Mouse (Mus musculus) embryonic facial prominence, embryonic 11.5 days (tissue): ENCODE measurements around the gene Arid3a. TPM values are rescaled to one million over a fixed set of nuclear protein-coding genes. Genes with fewer than 3 reads are reported as not detected.

Source experiments
- ATAC-seq: fragments of 200-750 bp; cut with Nextera tagmentation; replicated peaks from 2 replicates; pipeline ENCODE4 v1.8.0; 2017; ENCODE audit warnings: low read depth; ENCODE audit not compliant: insufficient number of reproducible peaks, low FRiP score, low TSS enrichment
- DNase-seq: peaks from one replicate; pipeline ENCODE4 v3.0.0-alpha.2; 2015; ENCODE audit warnings: low spot score
- H3K27ac ChIP-seq: fragments of 300-500 bp; sonication (generic); replicated peaks from 2 replicates; pipeline ENCODE4 v1.5.1; 2014; ENCODE audit warnings: mild to moderate bottlenecking, low read depth, low read length, control low read depth
- H3K27me3 ChIP-seq: fragments of 300-500 bp; sonication (generic); 2 replicates; pipeline ENCODE4 v1.6.1; 2014; ENCODE audit warnings: mild to moderate bottlenecking, low read length, moderate library complexity, mixed read lengths; ENCODE audit not compliant: control insufficient read depth, insufficient read depth
- H3K36me3 ChIP-seq: fragments of 300-500 bp; sonication (generic); replicated peaks from 2 replicates; pipeline ENCODE4 v1.6.1; 2014; ENCODE audit warnings: low read depth, mild to moderate bottlenecking, low read length, moderate library complexity, mixed read lengths; ENCODE audit not compliant: control insufficient read depth, insufficient read depth
- H3K4me1 ChIP-seq: fragments of 300-500 bp; sonication (generic); 2 replicates; pipeline ENCODE4 v1.6.1; 2014; ENCODE audit warnings: low read length, mixed read lengths; ENCODE audit not compliant: control insufficient read depth, insufficient read depth
- H3K4me2 ChIP-seq: fragments of 300-500 bp; sonication (generic); 2 replicates; pipeline ENCODE4 v1.6.1; 2014; ENCODE audit warnings: low read depth, mild to moderate bottlenecking, control low read depth, low read length, moderate library complexity
- H3K4me3 ChIP-seq: fragments of 300-500 bp; sonication (generic); 2 replicates; pipeline ENCODE4 v1.5.1; 2014; ENCODE audit warnings: low read depth, low read length, control low read depth
- H3K9ac ChIP-seq: fragments of 300-500 bp; sonication (generic); replicated peaks from 2 replicates; pipeline ENCODE4 v1.6.1; 2014; ENCODE audit warnings: mild to moderate bottlenecking, control low read depth, low read length
- H3K9me3 ChIP-seq: fragments of 300-500 bp; sonication (generic); replicated peaks from 2 replicates; pipeline ENCODE4 v1.6.1; 2016; ENCODE audit warnings: mild to moderate bottlenecking, low read length, inconsistent platforms, mixed read lengths; ENCODE audit not compliant: control insufficient read depth
- WGBS: fragments of 180-500 bp; shearing (Covaris S2); extraction: QIAGEN DNeasy Blood & Tissue Kit; methylation state at CpG from one replicate; pipeline ENCODE4 v1.1.7; 2014; 5-methylcytosine and 5-hydroxymethylcytosine counted together
- polyA plus RNA-seq: library from polyadenylated mRNA; unstranded; fragments of >200 nt; fragmentation: Nextera tagmentation; extraction: Ambion mirVana; gene quantifications from 2 replicates; pipeline ENCODE4 v1.2.1, GENCODE M21; 2014

Gene Arid3a
- polyA plus RNA-seq, 1 experiment from 2014 or later = 5.0 TPM

GRCm38 (mm10) chr10:80002829-80003228, 76.0 kb downstream of the Arid3a start:
- Histone ChIP-seq H3K4me3 (no peak overlapping the region), H3K27me3 (peaks cover 18% of the 10 kb centered on the region), H3K36me3 (no peaks in the 10 kb centered on the region), H3K9me3 (no peaks in the 10 kb centered on the region), H3K27ac (no peak overlapping the region), H3K9ac (no peak overlapping the region; the same call in 1 of the 2 replicates), H3K4me2 (no peak overlapping the region), H3K4me1 (peaks cover 3% of the 10 kb centered on the region; the same call in 1 of the 2 replicates)
- no peak for DNase-seq
- ATAC-seq = no peak
- WGBS = 21% methylated on average over 21 of the region's 21 CpGs

GRCm38 (mm10) chr10:80003374-80004232, 76.8 kb downstream of the Arid3a start:
- H3K9ac ChIP-seq = 0 out of 2 replicates have a peak overlapping the region, but pooled peaks have one; percentile 13
- no peaks in the 10 kb centered on the region for H3K36me3 ChIP-seq
- ATAC-seq (no peak), DNase-seq (peak; percentile 29)
- no peak overlapping the region for H3K4me2 ChIP-seq
- H3K9me3 ChIP-seq = no peaks in the 10 kb centered on the region
- H3K27ac ChIP-seq = no peak overlapping the region
- peaks cover 3% of the 10 kb centered on the region; the same call in 1 of the 2 replicates for H3K4me1 ChIP-seq
- H3K27me3 ChIP-seq = peaks cover 14% of the 10 kb centered on the region
- no peak overlapping the region for H3K4me3 ChIP-seq
- WGBS = 53% methylated on average over 9 of the region's 9 CpGs

GRCm38 (mm10) chr10:80004233-80004705, 77.4 kb downstream of the Arid3a start:
- DNase-seq (no peak), ATAC-seq (no peak)
- peaks cover 3% of the 10 kb centered on the region; the same call in 1 of the 2 replicates for H3K4me1 ChIP-seq
- 92% methylated on average over 8 of the region's 8 CpGs for WGBS
- no peak overlapping the region for H3K27ac ChIP-seq
- no peak overlapping the region for H3K9ac ChIP-seq
- peaks cover 14% of the 10 kb centered on the region for H3K27me3 ChIP-seq
- no peaks in the 10 kb centered on the region for H3K36me3 ChIP-seq
- no peaks in the 10 kb centered on the region for H3K9me3 ChIP-seq
- H3K4me3 ChIP-seq = no peak overlapping the region
- H3K4me2 ChIP-seq = no peak overlapping the region

Other genes with a start within 250 kb of the Arid3a start
- gene Cdc34, start 244.8 kb upstream of the Arid3a start, polyA plus RNA-seq = 150 and 157 TPM in 2 replicates
- 0.77 TPM in 1 of 2 replicates, not detected in the other for gene Gzmm, start 238.0 kb upstream of the Arid3a start, polyA plus RNA-seq
- 630 and 667 TPM in 2 replicates for gene Bsg, start 222.6 kb upstream of the Arid3a start, polyA plus RNA-seq
- gene Hcn2, start 210.4 kb upstream of the Arid3a start, polyA plus RNA-seq = 0.14 and 0.21 TPM in 2 replicates
- 30.5 and 35.6 TPM in 2 replicates for gene Polrmt, start 180.5 kb upstream of the Arid3a start, polyA plus RNA-seq
- 0.25 and 0.38 TPM in 2 replicates for gene Fgf22, start 172.0 kb upstream of the Arid3a start, polyA plus RNA-seq
- gene Rnf126, start 160.1 kb upstream of the Arid3a start, polyA plus RNA-seq = 65.1 and 72.7 TPM in 2 replicates
- gene Fstl3, start 149.8 kb upstream of the Arid3a start, polyA plus RNA-seq = 2.4 and 2.7 TPM in 2 replicates
- not detected in 2 replicates for gene Prss57, start 136.1 kb upstream of the Arid3a start, polyA plus RNA-seq
- 85.7 and 102 TPM in 2 replicates for gene Palm, start 133.5 kb upstream of the Arid3a start, polyA plus RNA-seq
- 0.39 and 0.82 TPM in 2 replicates for gene Misp, start 106.1 kb upstream of the Arid3a start, polyA plus RNA-seq
- 237 and 257 TPM in 2 replicates for gene Ptbp1, start 72.6 kb upstream of the Arid3a start, polyA plus RNA-seq
- 10.9 and 11.2 TPM in 2 replicates for gene Prtn3, start 52.6 kb upstream of the Arid3a start, polyA plus RNA-seq
- 78.3 and 85.8 TPM in 2 replicates for gene Plppr3, start 52.4 kb upstream of the Arid3a start, polyA plus RNA-seq
- 0.50 and 0.88 TPM in 2 replicates for gene Elane, start 40.8 kb upstream of the Arid3a start, polyA plus RNA-seq
- not detected in 2 replicates for gene Cfd, start 36.2 kb upstream of the Arid3a start, polyA plus RNA-seq
- gene Med16, start 18.1 kb upstream of the Arid3a start, polyA plus RNA-seq = 36.5 and 36.9 TPM in 2 replicates
- gene Gm26602, start 16.2 kb upstream of the Arid3a start, polyA plus RNA-seq = 4.3 and 11.5 TPM in 2 replicates
- gene Kiss1r, start 10.1 kb upstream of the Arid3a start, polyA plus RNA-seq = 0.48 and 0.75 TPM in 2 replicates
- gene R3hdm4, start 5.8 kb upstream of the Arid3a start, polyA plus RNA-seq = 116 and 122 TPM in 2 replicates
- gene Wdr18, start 33.1 kb downstream of the Arid3a start, polyA plus RNA-seq = 118 and 123 TPM in 2 replicates
- gene Grin3b, start 43.7 kb downstream of the Arid3a start, polyA plus RNA-seq = 0.21 and 0.22 TPM in 2 replicates
- gene Tmem259, start 57.3 kb downstream of the Arid3a start, polyA plus RNA-seq = 13.4 and 13.7 TPM in 2 replicates
- gene Cnn2, start 61.5 kb downstream of the Arid3a start, polyA plus RNA-seq = 255 and 271 TPM in 2 replicates
- 0.98 and 1.3 TPM in 2 replicates for gene Abca7, start 69.5 kb downstream of the Arid3a start, polyA plus RNA-seq
- gene Arhgap45, start 89.6 kb downstream of the Arid3a start, polyA plus RNA-seq = 5.2 and 6.7 TPM in 2 replicates
- 266 and 287 TPM in 2 replicates for gene Polr2e, start 112.8 kb downstream of the Arid3a start, polyA plus RNA-seq
- 515 and 565 TPM in 2 replicates for gene Gpx4, start 120.1 kb downstream of the Arid3a start, polyA plus RNA-seq
- 5.6 and 6.6 TPM in 2 replicates for gene Sbno2, start 178.5 kb downstream of the Arid3a start, polyA plus RNA-seq
- gene Stk11, start 188.8 kb downstream of the Arid3a start, polyA plus RNA-seq = 16.6 and 18.5 TPM in 2 replicates
- gene Atp5d, start 211.6 kb downstream of the Arid3a start, polyA plus RNA-seq = 360 and 371 TPM in 2 replicates
- 6.8 and 9.0 TPM in 2 replicates for gene Cbarp, start 213.8 kb downstream of the Arid3a start, polyA plus RNA-seq
- 60.3 and 62.1 TPM in 2 replicates for gene Midn, start 221.2 kb downstream of the Arid3a start, polyA plus RNA-seq
- gene Cirbp, start 238.9 kb downstream of the Arid3a start, polyA plus RNA-seq = 74.0 and 77.8 TPM in 2 replicates
- 6.0 and 6.8 TPM in 2 replicates for gene 1600002K03Rik, start 245.9 kb downstream of the Arid3a start, polyA plus RNA-seq